Mouse (Mus musculus) heart, embryonic 13.5 days (tissue): ENCODE results near the gene Slco4a1. TPM values are rescaled to one million over a fixed set of nuclear protein-coding genes. Genes with fewer than 3 reads are reported as not detected.

Experiments used
- ATAC-seq: fragments of 200-750 bp; cut with Nextera tagmentation; 2 replicates; pipeline ENCODE4 v1.8.0; 2017; ENCODE audit warnings: moderate TSS enrichment; ENCODE audit not compliant: insufficient number of reproducible peaks, low FRiP score, low TSS enrichment; ENCODE audit errors: extremely low read depth
- H3K27ac ChIP-seq: fragments of 300-500 bp; sonication (generic); replicated peaks from 2 replicates; pipeline ENCODE4 v1.5.1; 2015; ENCODE audit warnings: moderate library complexity, mild to moderate bottlenecking, inconsistent platforms
- H3K27me3 ChIP-seq: fragments of 300-500 bp; sonication (generic); replicated peaks from 2 replicates; pipeline ENCODE4 v1.6.1; 2015; ENCODE audit warnings: mild to moderate bottlenecking, inconsistent platforms
- H3K36me3 ChIP-seq: fragments of 300-500 bp; sonication (generic); 2 replicates; pipeline ENCODE4 v1.6.1; 2015; ENCODE audit warnings: mild to moderate bottlenecking, inconsistent platforms
- H3K4me1 ChIP-seq: fragments of 300-500 bp; sonication (generic); 2 replicates; pipeline ENCODE4 v1.6.1; 2015; ENCODE audit warnings: inconsistent platforms
- H3K4me2 ChIP-seq: fragments of 300-500 bp; sonication (generic); 2 replicates; pipeline ENCODE4 v1.6.1; 2015; ENCODE audit warnings: inconsistent platforms, mild to moderate bottlenecking, moderate library complexity
- H3K4me3 ChIP-seq: fragments of 300-500 bp; sonication (generic); 2 replicates; pipeline ENCODE4 v1.5.1; 2015; ENCODE audit warnings: moderate library complexity, mild to moderate bottlenecking, inconsistent platforms
- H3K9ac ChIP-seq: fragments of 300-500 bp; sonication (generic); 2 replicates; pipeline ENCODE4 v1.6.1; 2015; ENCODE audit warnings: inconsistent platforms, mild to moderate bottlenecking, moderate library complexity
- H3K9me3 ChIP-seq: fragments of 300-500 bp; sonication (generic); 2 replicates; pipeline ENCODE4 v1.6.1; 2016; ENCODE audit warnings: inconsistent platforms
- WGBS: fragments of 180-500 bp; shearing (Covaris S2); methylation state at CpG from one replicate; pipeline ENCODE4 v1.1.7; 2015; ENCODE audit warnings: mixed read lengths; 5-methylcytosine and 5-hydroxymethylcytosine counted together
- polyA plus RNA-seq: library from polyadenylated mRNA; unstranded; fragments of >200 nt; fragmentation: Nextera tagmentation; extraction: Ambion mirVana; gene quantifications from 2 replicates; pipeline ENCODE4 v1.2.1, GENCODE M21; 2015

Slco4a1 gene
- polyA plus RNA-seq = 0.32 and 0.38 TPM in 2 replicates

DNA sequence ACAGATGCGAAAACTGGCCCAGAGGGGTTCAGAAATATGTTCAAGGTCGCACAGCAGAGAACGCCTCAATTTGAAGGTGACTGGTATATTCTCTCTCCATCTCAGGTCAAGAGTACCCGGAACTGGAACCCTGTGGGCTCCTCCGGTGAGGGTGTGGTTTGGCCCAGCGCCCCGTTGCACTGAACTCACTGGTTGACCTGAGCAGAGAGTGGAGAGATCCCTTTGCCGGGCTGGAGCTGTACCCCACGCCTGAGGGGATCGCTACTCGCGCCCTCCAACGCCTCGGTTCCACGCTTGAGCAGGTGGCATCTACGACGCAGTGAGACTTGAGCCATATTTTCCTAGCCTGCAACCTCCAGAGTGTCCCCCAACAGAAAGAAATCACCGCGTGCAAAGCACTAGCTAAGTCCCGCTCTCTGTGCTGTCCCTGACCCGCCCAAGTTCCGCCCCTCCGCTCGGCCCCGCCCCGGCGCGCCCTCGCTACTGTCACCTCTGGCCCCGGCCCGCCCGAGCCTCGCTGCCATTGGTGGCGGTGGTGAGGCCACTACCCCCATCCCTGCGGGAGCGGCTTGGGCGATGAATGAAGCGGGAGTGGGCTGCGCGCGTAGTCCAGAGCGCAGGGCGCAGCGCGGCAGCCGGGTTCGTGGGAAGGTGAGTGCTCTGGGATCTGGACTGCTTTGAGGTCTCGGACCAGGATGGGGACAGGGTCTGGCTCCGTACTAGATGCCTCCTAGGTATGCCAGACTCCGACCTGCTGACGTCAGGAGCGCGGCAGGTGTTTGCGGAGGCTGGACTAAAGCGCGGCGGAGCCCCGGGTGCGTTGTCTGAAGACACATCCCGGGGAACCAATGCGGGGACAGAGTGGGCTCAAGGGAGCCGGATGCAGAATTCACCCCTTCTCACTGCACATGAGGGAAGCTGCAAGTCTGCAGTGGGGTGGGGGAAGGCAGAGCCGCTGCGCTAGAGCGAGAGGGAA, at the start of gene Slco4a1:
Gene Slco4a1 (plus strand): TSS at position 523 of the 976 bp plus-strand sequence.
- 2% methylated on average over 65 of the region's 65 CpGs for WGBS
- H3K4me2 ChIP-seq = peak within 1 kb of the TSS; percentile 90
- H3K27me3 ChIP-seq = peaks cover 47% of the 10 kb centered on the region
- H3K4me1 ChIP-seq = peaks cover 18% of the 10 kb centered on the region
- H3K9me3 ChIP-seq = no peaks in the 10 kb centered on the region
- H3K4me3 ChIP-seq = peak within 1 kb of the TSS; percentile 57
- H3K36me3 ChIP-seq = no peaks in the 10 kb centered on the region
- peak within 1 kb of the TSS; percentile 50 for H3K9ac ChIP-seq
- peak; percentile 76 for ATAC-seq
- H3K27ac ChIP-seq = no peak within 1 kb of the TSS

GRCm38 (mm10) chr2:180408410-180408809, 47.6 kb upstream of the Slco4a1 start:
- WGBS = 18% methylated on average over 2 of the region's 2 CpGs
- H3K36me3 ChIP-seq = no peaks in the 10 kb centered on the region
- H3K4me1 ChIP-seq = 0 out of 2 replicates have a peak, but pooled peaks cover 3% of the 10 kb centered on the region
- H3K4me2 ChIP-seq = no peak overlapping the region
- no peak overlapping the region for H3K27ac ChIP-seq
- no peak for ATAC-seq
- no peaks in the 10 kb centered on the region for H3K9me3 ChIP-seq
- H3K9ac ChIP-seq = no peak overlapping the region
- no peaks in the 10 kb centered on the region for H3K27me3 ChIP-seq
- no peak overlapping the region for H3K4me3 ChIP-seq

DNA sequence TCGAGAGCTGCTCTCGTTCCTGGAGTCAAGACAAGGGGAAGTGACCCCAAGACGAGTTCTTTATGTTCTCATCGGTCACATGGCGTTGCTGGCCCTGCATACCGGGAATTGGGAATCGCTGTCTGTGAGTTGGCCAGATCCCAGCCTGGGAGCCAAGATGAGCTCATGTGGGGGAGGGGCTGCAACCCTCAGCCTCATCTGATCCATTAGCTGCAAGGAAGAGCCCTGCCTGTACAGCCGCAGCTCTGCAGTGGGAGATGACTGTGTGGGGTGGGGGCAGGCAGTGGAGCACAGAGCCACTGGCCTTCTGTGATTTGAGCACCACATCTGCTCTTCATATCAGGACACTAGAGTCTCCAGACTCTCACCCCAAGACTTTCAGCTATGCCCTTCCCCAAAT, 45.6 kb upstream of the Slco4a1 start:
- Histone ChIP-seq H3K4me3 (no peak overlapping the region), H3K36me3 (no peaks in the 10 kb centered on the region), H3K9ac (no peak overlapping the region), H3K27ac (no peak overlapping the region), H3K27me3 (no peaks in the 10 kb centered on the region), H3K4me2 (no peak overlapping the region), H3K4me1 (no peaks in the 10 kb centered on the region), H3K9me3 (no peaks in the 10 kb centered on the region)
- ATAC-seq = no peak
- WGBS = 58% methylated on average over 8 of the region's 8 CpGs

DNA sequence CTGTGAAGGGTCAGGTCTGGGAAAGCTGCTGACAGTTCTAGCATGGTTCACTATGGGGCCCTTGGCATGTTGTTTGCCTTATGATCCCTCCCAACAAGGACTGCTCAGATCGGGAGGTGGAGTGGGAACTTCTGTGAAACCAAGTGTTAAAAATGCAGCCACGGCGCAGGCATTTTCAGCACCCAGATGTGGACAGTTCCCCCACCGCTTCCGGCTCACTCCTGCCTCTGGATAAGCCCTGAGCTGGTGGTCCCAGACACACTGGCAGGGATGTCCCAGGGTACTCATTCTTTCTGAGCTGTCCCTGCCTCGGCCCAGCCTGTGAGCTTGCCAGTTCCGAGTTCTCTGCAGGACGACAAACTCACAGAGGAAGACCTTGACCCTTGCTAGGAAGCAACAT, 45.0 kb upstream of the Slco4a1 start:
- no peaks in the 10 kb centered on the region for H3K9me3 ChIP-seq
- H3K4me1 ChIP-seq = no peaks in the 10 kb centered on the region
- 11% methylated on average over 8 of the region's 8 CpGs for WGBS
- H3K4me2 ChIP-seq = no peak overlapping the region
- H3K36me3 ChIP-seq = no peaks in the 10 kb centered on the region
- H3K4me3 ChIP-seq = no peak overlapping the region
- no peak overlapping the region for H3K9ac ChIP-seq
- no peak for ATAC-seq
- no peak overlapping the region for H3K27ac ChIP-seq
- no peaks in the 10 kb centered on the region for H3K27me3 ChIP-seq

- Histone ChIP-seq H3K4me3 (no peak overlapping the region), H3K27ac (no peak overlapping the region), H3K27me3 (0 out of 2 replicates have a peak, but pooled peaks cover 6% of the 10 kb centered on the region), H3K9me3 (no peaks in the 10 kb centered on the region), H3K4me2 (no peak overlapping the region), H3K4me1 (no peaks in the 10 kb centered on the region), H3K36me3 (no peaks in the 10 kb centered on the region), H3K9ac (no peak overlapping the region)
- ATAC-seq = no peak
- WGBS = 54% methylated on average over 3 of the region's 3 CpGs
Measured at GRCm38 (mm10) chr2:180415627-180416026, 40.4 kb upstream of the Slco4a1 start.

DNA sequence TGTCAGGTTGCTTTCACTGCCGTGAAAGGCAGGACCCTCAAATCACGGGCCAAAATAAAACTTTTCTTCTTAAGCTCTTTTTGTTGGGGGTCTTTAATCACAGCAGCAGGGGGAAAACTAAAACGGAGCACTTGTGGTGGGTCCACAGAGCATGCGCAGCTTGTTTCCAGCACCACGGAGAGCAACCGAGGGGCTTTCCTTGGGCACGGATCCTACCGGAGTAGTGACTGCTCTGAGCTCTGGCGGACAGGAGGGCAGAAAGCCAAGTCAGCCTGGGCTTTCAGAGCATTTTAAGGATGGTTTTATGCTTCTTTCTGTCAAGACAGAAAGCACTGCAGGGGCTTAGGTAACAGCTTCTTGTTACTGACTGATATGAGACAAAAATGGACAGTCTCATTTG, 38.3 kb upstream of the Slco4a1 start:
- no peak for ATAC-seq
- H3K27me3 ChIP-seq = peaks cover 21% of the 10 kb centered on the region; the same call in 1 of the 2 replicates
- no peak overlapping the region for H3K9ac ChIP-seq
- H3K27ac ChIP-seq = no peak overlapping the region
- no peaks in the 10 kb centered on the region for H3K36me3 ChIP-seq
- 16% methylated on average over 9 of the region's 9 CpGs for WGBS
- no peak overlapping the region for H3K4me2 ChIP-seq
- no peak overlapping the region for H3K4me3 ChIP-seq
- H3K4me1 ChIP-seq = no peaks in the 10 kb centered on the region
- H3K9me3 ChIP-seq = no peaks in the 10 kb centered on the region

GRCm38 (mm10) chr2:180420641-180421040, 35.4 kb upstream of the Slco4a1 start:
- Histone ChIP-seq H3K27ac (no peak overlapping the region), H3K9me3 (no peaks in the 10 kb centered on the region), H3K4me1 (no peaks in the 10 kb centered on the region), H3K36me3 (no peaks in the 10 kb centered on the region), H3K9ac (no peak overlapping the region), H3K4me2 (no peak overlapping the region), H3K27me3 (peaks cover 31% of the 10 kb centered on the region), H3K4me3 (no peak overlapping the region)
- no peak for ATAC-seq
- 60% methylated on average over 3 of the region's 3 CpGs for WGBS

GRCm38 (mm10) chr2:180425115-180425514, 30.9 kb upstream of the Slco4a1 start:
- H3K27ac ChIP-seq = no peak overlapping the region
- no peak overlapping the region for H3K9ac ChIP-seq
- no peaks in the 10 kb centered on the region for H3K9me3 ChIP-seq
- peaks cover 12% of the 10 kb centered on the region for H3K4me1 ChIP-seq
- H3K36me3 ChIP-seq = no peaks in the 10 kb centered on the region
- WGBS = 48% methylated on average over 2 of the region's 2 CpGs
- no peak overlapping the region for H3K4me3 ChIP-seq
- peaks cover 31% of the 10 kb centered on the region for H3K27me3 ChIP-seq
- ATAC-seq = no peak
- no peak overlapping the region for H3K4me2 ChIP-seq

DNA sequence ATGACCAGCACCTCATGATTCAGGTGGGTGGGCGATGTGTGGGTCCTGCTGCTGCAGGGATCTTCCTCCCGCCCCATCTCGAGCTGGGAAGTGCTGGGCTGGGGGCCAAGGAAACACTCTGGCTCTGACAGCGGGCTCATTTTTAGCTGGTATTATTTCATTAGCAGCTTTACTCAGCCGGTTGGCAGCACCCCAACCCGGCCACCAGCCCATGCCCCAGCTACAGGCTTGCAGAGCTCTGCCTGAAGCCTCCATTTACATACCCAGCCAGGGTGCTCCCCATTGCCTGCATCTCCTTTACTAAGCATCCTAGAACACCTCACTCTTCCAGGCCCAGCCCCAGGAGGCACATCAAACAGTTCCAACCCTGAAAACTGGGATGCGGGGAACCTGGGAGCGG, 29.0 kb upstream of the Slco4a1 start:
- Histone ChIP-seq H3K4me1 (peaks cover 14% of the 10 kb centered on the region), H3K4me3 (no peak overlapping the region), H3K4me2 (no peak overlapping the region), H3K9me3 (no peaks in the 10 kb centered on the region), H3K27me3 (peaks cover 28% of the 10 kb centered on the region), H3K9ac (no peak overlapping the region), H3K36me3 (no peaks in the 10 kb centered on the region), H3K27ac (no peak overlapping the region)
- 47% methylated on average over 8 of the region's 8 CpGs for WGBS
- ATAC-seq = no peak

DNA sequence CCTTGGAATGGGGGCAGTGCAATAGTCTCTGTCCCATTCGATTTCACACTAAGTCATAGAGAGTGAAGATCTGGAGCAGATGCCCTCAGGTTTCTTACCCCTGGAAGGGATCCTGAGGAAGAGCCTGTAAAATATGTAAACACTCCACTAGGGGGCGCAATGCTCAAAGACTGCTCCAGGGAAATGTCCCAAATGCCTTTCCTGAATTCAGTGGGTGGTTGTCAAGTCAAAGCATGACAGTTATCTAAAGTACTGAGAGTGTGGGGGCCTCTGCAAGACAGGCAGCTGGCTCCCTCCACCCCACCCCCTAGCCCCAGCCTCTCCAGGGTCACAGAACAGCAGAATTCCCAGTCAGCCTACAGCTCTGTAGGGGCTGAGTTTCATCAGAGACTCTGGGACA, 27.7 kb upstream of the Slco4a1 start:
- Histone ChIP-seq H3K27me3 (peaks cover 20% of the 10 kb centered on the region; the same call in 1 of the 2 replicates), H3K4me2 (no peak overlapping the region), H3K4me3 (no peak overlapping the region), H3K9me3 (no peaks in the 10 kb centered on the region), H3K27ac (no peak overlapping the region), H3K9ac (no peak overlapping the region), H3K4me1 (peaks cover 15% of the 10 kb centered on the region), H3K36me3 (no peaks in the 10 kb centered on the region)
- 20% methylated on average over 2 of the region's 2 CpGs for WGBS
- ATAC-seq = no peak

DNA sequence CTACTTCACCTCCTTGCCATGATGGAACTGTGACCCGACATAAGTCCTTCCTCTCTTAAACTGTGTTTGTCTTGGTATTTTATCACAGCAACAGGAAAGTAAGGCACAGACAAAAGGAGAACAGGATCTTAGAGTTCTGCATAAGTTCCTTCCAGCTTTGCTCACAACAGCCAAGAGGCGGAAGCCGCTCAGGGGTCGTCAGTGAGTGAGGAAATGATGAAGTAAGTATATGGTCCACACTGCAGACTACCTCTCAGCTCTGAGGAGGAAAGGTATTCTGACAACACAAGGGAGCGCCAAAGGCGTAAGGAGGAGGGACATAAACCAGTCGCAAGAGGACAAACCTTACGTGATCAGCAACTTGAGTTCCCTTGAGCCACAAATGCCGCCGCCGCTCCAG, 25.4 kb upstream of the Slco4a1 start:
- WGBS = 73% methylated on average over 11 of the region's 11 CpGs
- ATAC-seq = no peak

More for the DNA sequence above, 25.4 kb upstream of the Slco4a1 start:
- H3K9me3 ChIP-seq = no peaks in the 10 kb centered on the region
- H3K4me1 ChIP-seq = peaks cover 20% of the 10 kb centered on the region
- H3K36me3 ChIP-seq = no peaks in the 10 kb centered on the region
- no peak overlapping the region for H3K9ac ChIP-seq
- H3K4me3 ChIP-seq = no peak overlapping the region
- H3K4me2 ChIP-seq = no peak overlapping the region
- H3K27me3 ChIP-seq = peaks cover 16% of the 10 kb centered on the region
- H3K27ac ChIP-seq = no peak overlapping the region
